Mouse (Mus musculus): ENCODE measurements around the gene F830045P16Rik. TPM values are rescaled to one million over a fixed set of nuclear protein-coding genes. Genes with fewer than 3 reads are reported as not detected.
"Not testable (repeated sequence)": the region's sequence is repeated elsewhere in the genome, so short reads cannot be mapped to it uniquely, and the experiment has no call there.

The F830045P16Rik gene
- polyA plus RNA-seq, 1 experiment from 2014 or later = not detected

DNA sequence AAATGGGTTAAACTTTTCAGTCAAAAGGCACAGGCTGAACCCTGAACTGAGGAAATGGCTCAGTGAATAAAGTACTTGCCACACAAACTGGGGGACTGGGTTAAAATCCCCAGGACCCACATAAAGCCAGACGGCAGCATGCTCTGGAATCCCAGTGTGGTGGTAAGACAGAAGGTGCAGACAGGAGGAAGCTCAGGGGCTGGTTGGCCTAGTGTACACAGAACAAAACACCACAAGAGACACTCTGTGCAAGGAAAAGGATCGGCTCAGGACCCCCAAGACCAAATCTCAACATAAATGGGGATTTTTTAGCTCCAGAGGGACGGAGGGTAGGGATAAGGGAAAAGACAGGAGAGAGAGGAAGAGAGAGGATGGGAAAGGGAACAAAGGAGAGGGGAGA, 17.9 kb downstream of the F830045P16Rik start:
- H3K27me3 ChIP-seq = no peaks in the 10 kb centered on the region
- no peak overlapping the region for H3K4me3 ChIP-seq
- H3K9me3 ChIP-seq = no peaks in the 10 kb centered on the region
- H3K9ac ChIP-seq = no peak overlapping the region
- no peak overlapping the region for H3K4me2 ChIP-seq (replicated peaks)
- no peak overlapping the region for H3K27ac ChIP-seq
- ATAC-seq (ENCODE audit: insufficient number of reproducible peaks, insufficient read depth, low FRiP score, low TSS enrichment) = no peak
- no peaks in the 10 kb centered on the region for H3K4me1 ChIP-seq
- H3K36me3 ChIP-seq = no peaks in the 10 kb centered on the region
- 82% methylated on average over 3 of the region's 3 CpGs for WGBS

DNA sequence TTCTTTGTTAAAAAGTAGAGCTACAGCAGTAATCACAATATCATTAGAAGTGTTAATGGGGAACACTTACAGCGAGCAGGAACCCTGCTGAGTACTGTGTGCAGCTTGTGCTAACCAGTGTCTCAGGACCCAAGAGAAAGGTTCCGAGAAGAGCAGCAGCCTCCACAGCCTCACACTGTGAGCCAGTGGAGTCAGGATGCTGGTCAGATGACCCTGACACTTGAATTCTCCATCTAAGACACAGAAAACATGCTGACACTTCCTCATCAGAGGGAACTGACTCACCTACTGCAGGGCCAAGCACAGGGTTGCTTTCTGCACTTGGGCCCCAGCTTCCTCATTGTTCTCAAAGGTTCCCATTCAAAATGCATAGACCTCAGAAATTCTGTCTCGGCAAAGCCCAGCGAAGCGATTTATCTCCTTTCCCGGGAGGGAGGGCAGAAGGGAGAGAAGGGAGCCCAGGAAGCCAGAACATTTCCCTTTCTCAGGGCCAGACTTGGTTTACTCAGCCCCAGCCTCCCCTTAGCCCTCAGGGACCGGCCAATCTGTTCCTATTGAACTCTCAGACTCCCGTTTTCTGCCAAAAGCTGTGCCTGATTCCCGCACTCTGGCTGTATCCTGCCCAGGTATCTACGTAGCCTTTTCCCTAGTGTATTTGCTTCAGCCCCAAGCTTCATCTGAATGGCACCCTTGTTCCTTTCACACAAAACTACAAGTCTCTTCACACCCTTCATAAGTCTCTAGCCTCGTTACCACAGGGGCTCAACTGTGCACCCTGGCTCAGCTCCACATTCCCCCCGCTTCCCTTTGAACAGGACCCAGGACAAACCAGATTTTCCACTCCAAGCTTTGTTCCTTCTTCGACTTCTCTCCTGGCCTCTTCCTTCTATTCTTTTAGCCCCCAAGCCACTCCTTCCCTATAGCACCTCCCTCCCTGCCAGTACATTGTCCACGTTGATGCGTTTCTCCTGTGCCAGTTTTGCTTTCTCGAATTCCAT, 21.2 kb downstream of the F830045P16Rik start:
- Histone ChIP-seq H3K9ac (no peak overlapping the region), H3K27ac (no peak overlapping the region), H3K4me2 (replicated peaks) (no peak overlapping the region), H3K4me1 (no peaks in the 10 kb centered on the region), H3K27me3 (no peaks in the 10 kb centered on the region), H3K9me3 (no peaks in the 10 kb centered on the region), H3K36me3 (no peaks in the 10 kb centered on the region), H3K4me3 (no peak overlapping the region)
- 47% methylated on average over 16 of the region's 16 CpGs for WGBS
- ATAC-seq (ENCODE audit: insufficient number of reproducible peaks, insufficient read depth, low FRiP score, low TSS enrichment) = no peak

DNA sequence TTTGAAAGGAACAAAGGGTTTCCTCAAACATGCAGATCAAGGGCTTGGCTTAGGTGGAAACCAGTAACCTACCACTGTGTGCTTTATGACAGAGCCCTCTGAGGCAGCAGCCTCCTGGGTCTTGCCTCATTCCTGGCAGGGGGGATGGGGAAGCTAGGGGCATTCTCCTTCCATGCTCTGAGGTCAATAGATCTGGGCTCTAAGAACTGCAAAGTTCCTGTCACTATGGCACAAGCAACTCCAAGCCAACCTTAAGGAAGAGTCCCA, 22.1 kb downstream of the F830045P16Rik start:
- no peak for ATAC-seq (ENCODE audit: insufficient number of reproducible peaks, insufficient read depth, low FRiP score, low TSS enrichment)
- Histone ChIP-seq H3K9me3 (no peaks in the 10 kb centered on the region), H3K9ac (no peak overlapping the region)

DNA sequence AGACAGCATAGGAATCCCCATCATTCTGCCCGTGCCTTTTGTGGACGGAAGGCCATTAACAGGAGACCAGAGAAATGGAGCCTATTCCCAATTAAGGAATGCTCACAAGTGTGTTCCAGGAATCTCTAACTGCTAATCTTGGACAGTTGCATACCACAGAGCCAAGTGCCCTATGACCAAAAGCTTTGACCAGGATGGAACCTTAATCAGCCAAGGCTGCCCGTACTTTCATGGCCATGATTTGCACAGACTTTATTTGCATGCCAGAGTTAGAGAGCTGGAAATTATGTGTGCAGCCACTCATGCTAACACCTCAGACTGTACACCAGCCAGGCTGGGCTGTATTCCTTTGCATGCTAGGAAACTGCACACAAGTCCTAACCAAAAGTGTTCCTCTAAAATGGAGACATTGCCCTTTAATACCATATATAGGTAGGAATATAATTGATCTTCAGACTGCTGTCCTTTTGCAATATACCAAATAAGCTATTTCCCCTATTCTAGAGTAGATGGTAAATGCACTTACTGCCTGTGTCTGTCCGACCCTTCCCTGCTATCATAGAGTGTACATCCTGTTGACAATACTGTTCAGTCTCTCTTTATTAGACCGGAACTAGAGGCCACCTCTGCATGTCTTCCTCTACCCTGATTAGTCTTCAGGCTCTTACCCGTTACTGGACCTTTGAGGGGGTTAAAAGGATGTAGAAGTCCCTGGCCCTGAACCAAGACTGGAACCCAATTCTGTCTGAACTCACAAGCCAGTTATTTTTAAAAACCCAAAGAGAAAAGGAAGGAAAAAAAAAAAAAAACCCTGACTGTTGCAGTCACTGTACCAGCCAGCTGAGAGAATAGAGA, 22.6 kb downstream of the F830045P16Rik start:
- Histone ChIP-seq H3K36me3 (no peaks in the 10 kb centered on the region), H3K4me3 (no peak overlapping the region), H3K27me3 (no peaks in the 10 kb centered on the region), H3K4me2 (replicated peaks) (no peak overlapping the region), H3K4me1 (no peaks in the 10 kb centered on the region), H3K9ac (no peak overlapping the region), H3K27ac (no peak overlapping the region), H3K9me3 (no peaks in the 10 kb centered on the region)
- no peak for ATAC-seq (ENCODE audit: insufficient number of reproducible peaks, insufficient read depth, low FRiP score, low TSS enrichment)
- 78% methylated on average over 6 of the region's 6 CpGs for WGBS

More for the DNA sequence above, 22.1 kb downstream of the F830045P16Rik start:
- Histone ChIP-seq H3K27me3 (no peaks in the 10 kb centered on the region), H3K4me1 (no peaks in the 10 kb centered on the region), H3K36me3 (no peaks in the 10 kb centered on the region), H3K27ac (no peak overlapping the region), H3K4me3 (no peak overlapping the region), H3K4me2 (replicated peaks) (no peak overlapping the region)

DNA sequence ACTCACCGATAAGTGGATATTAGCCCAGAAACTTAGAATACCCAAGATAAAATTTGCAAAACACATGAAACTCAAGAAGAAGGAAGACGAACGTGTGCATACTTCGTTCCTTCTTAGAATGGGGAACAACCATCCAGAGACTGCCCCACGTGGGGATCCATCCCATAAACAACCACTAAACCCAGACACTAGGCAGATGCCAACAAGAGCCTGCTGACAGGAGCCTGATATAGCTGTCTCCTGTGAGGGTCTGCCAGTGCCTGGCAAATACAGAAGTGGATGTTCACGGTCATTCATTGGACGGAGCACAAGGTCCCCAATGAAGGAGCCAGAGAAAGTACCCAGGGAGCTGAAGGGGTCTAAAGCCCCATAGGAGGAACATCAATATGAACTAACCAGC, 24.3 kb downstream of the F830045P16Rik start:
- not testable (repeated sequence) for H3K4me1 ChIP-seq; H3K4me2 ChIP-seq (replicated peaks); H3K9me3 ChIP-seq; H3K27me3 ChIP-seq; H3K9ac ChIP-seq; ATAC-seq (ENCODE audit: insufficient number of reproducible peaks, insufficient read depth, low FRiP score, low TSS enrichment); H3K27ac ChIP-seq; H3K4me3 ChIP-seq; H3K36me3 ChIP-seq
- 87% methylated on average over 7 of the region's 7 CpGs for WGBS

DNA sequence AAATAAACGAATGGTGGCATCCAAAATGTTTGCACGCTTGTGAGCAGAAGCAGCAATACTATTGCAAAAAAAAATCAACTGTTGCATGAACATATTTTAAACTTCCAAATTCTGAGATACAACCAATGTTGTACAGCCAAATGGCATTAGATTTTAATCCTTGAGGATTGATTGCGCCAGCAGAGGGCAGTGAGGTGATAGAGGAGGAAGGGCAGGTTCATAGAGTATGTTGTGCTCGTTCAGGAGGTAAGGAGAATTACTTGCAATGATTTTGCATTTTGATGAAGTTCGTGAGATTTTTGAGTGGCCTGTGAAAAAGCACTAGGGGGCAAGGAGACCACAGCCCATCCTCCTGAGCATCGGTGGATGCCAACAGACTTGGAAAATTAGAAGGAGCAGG, 33.8 kb downstream of the F830045P16Rik start:
- Histone ChIP-seq H3K9me3 (no peaks in the 10 kb centered on the region), H3K9ac (no peak overlapping the region), H3K4me3 (no peak overlapping the region), H3K4me1 (no peaks in the 10 kb centered on the region), H3K27me3 (no peaks in the 10 kb centered on the region), H3K4me2 (replicated peaks) (no peak overlapping the region), H3K36me3 (no peaks in the 10 kb centered on the region), H3K27ac (no peak overlapping the region)
- ATAC-seq (ENCODE audit: insufficient number of reproducible peaks, insufficient read depth, low FRiP score, low TSS enrichment) = no peak
- WGBS = 21% methylated on average over 6 of the region's 6 CpGs

DNA sequence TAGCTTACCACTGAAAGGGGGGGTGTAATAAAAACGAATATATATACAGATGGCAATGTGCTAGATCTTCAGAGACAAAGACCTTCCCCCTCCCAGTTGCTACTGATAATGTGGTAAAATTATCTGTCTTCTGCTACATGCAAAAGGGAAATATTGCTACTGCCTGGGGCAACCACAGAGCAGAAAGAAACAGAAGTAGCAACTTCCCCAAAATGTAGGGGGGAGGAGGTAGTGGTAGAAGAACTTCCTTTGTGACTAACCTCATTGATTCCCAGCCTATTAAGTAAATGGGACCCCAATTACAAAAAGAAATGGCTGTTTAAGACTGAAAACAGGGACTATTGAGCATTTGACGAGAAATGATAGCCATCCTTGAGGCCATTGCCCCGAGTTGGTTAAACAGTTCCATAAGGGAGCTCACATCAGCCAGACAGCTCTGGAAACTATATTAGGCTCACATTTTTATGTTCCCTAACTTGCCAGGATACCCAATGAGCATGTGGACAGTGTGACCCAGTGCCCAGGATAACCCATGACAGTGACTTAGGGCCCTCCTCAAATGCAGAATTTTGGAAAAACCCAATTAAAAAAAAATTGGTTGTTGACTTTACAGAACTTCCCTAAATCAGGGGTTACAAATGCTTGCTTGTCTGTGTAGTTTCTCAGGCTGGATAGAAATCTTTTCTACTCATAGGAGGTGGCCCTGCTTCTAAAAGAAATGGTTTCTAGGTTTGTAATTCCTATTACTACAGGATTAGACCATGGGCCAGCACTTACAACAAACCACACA, 46.7 kb downstream of the F830045P16Rik start:
- WGBS = 37% methylated on average over 3 of the region's 3 CpGs
- no peaks in the 10 kb centered on the region for H3K27me3 ChIP-seq
- no peak for ATAC-seq (ENCODE audit: insufficient number of reproducible peaks, insufficient read depth, low FRiP score, low TSS enrichment)
- H3K4me2 ChIP-seq (replicated peaks) = no peak overlapping the region
- H3K9ac ChIP-seq = no peak overlapping the region
- no peak overlapping the region for H3K27ac ChIP-seq
- H3K4me1 ChIP-seq = no peaks in the 10 kb centered on the region
- H3K9me3 ChIP-seq = no peaks in the 10 kb centered on the region
- no peak overlapping the region for H3K4me3 ChIP-seq
- H3K36me3 ChIP-seq = no peaks in the 10 kb centered on the region

DNA sequence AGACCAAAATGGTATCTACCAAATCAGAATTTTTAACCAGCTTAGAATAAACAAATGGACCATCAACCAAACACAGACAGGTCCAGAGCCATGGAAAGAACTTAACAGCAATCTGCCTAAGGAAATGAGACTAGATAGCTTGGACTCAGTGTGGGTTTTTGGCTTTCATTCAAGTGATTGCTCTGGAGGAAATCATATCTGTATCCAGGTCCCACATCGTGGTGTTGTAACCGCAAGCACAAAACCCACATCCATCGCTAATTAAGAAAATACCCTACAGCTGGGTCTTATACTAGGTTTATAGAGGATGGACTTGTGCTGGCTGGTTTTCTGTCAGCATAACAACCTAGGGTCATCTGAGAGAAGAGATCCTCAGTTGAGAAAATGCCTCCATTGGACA, 53.3 kb downstream of the F830045P16Rik start:
- Histone ChIP-seq H3K9ac (no peak overlapping the region), H3K4me3 (no peak overlapping the region), H3K27ac (no peak overlapping the region), H3K27me3 (no peaks in the 10 kb centered on the region), H3K9me3 (no peaks in the 10 kb centered on the region), H3K4me1 (no peaks in the 10 kb centered on the region), H3K36me3 (no peaks in the 10 kb centered on the region), H3K4me2 (replicated peaks) (no peak overlapping the region)
- ATAC-seq (ENCODE audit: insufficient number of reproducible peaks, insufficient read depth, low FRiP score, low TSS enrichment) = no peak
- WGBS = 81% methylated on average over 3 of the region's 3 CpGs

DNA sequence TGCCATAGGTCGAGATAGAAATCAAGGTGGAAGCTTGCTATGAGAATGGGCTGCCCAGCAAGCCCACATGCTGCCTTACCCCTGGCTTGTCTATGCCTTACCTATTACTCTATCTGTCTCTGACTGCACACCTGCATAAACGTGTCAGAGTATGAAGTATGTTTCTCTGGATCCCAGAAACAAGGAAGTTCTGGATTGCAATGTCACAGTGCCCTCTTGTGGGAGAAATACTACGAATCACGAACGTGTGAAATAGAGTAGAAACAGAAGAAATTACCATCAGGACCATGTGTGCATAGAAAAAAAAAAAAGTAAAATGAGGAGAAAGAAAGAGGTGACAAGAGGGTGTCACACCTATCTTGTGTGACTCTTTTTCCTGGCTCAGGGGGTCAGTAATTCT, 64.5 kb downstream of the F830045P16Rik start:
- H3K27ac ChIP-seq = no peak overlapping the region
- H3K36me3 ChIP-seq = no peaks in the 10 kb centered on the region
- WGBS = 25% methylated on average over 5 of the region's 5 CpGs
- H3K4me2 ChIP-seq (replicated peaks) = no peak overlapping the region
- no peaks in the 10 kb centered on the region for H3K4me1 ChIP-seq
- no peaks in the 10 kb centered on the region for H3K27me3 ChIP-seq
- no peak for ATAC-seq (ENCODE audit: insufficient number of reproducible peaks, insufficient read depth, low FRiP score, low TSS enrichment)
- H3K9me3 ChIP-seq = no peaks in the 10 kb centered on the region
- no peak overlapping the region for H3K9ac ChIP-seq
- H3K4me3 ChIP-seq = no peak overlapping the region

DNA sequence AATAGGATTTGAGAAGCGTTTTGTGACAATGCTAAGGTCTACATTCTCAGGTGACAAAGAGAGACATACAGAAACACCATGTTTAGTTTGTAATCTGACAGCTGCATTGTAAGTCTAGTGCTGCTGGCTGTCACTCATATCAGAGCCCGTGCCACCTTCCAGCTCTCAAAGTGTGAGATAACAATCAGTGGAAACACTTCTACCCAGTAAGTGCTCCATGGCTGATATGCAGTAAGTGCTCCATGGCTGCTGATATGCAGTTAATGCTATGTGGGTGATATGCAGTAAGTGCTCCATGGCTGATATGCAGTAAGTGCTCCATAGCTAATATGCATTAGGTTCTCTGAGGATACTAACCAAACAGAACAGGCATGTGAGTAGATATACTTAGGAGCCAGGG, 65.6 kb downstream of the F830045P16Rik start:
- Histone ChIP-seq H3K4me2 (replicated peaks) (no peak overlapping the region), H3K27ac (no peak overlapping the region), H3K4me3 (no peak overlapping the region), H3K9ac (no peak overlapping the region), H3K27me3 (no peaks in the 10 kb centered on the region), H3K9me3 (no peaks in the 10 kb centered on the region), H3K36me3 (no peaks in the 10 kb centered on the region), H3K4me1 (no peaks in the 10 kb centered on the region)
- no peak for ATAC-seq (ENCODE audit: insufficient number of reproducible peaks, insufficient read depth, low FRiP score, low TSS enrichment)
- WGBS = 61% methylated on average over 2 of the region's 2 CpGs

DNA sequence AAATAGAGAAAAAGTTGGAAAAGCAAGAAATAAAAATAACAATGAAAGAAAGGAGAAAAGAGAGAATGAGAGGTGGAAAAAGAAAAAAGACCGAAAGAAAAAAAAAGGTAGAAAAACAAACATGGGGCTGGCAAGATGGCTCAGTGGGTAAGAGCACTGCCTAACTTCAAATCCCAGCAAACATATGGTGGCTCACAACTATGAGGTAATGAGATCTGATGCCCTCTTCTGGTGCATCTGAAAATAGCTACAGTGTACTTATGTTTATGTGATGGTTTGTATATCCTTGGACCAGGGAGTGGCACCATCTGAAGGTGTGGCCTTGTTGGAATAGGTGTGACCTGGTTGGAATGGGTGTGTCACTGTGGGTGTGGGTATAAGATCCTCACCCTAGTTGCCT, 97.6 kb downstream of the F830045P16Rik start:
- not testable (repeated sequence) for H3K27me3 ChIP-seq; H3K4me3 ChIP-seq; H3K4me1 ChIP-seq; H3K9me3 ChIP-seq; H3K4me2 ChIP-seq (replicated peaks); ATAC-seq (ENCODE audit: insufficient number of reproducible peaks, insufficient read depth, low FRiP score, low TSS enrichment); H3K9ac ChIP-seq; H3K36me3 ChIP-seq; H3K27ac ChIP-seq
- 86% methylated on average over 1 of the region's 1 CpGs for whole genome bisulfite sequencing
